Mouse (Mus musculus) forelimb bud, embryonic 11.5 days (tissue): Measurements from ENCODE around the gene Gpr55.

ENCODE experiments used
- DNase-seq: peaks from one replicate; pipeline ENCODE4 v3.0.0-alpha.2; 2012; ENCODE audit warnings: low read depth, low spot score

Gene Gpr55

DNA sequence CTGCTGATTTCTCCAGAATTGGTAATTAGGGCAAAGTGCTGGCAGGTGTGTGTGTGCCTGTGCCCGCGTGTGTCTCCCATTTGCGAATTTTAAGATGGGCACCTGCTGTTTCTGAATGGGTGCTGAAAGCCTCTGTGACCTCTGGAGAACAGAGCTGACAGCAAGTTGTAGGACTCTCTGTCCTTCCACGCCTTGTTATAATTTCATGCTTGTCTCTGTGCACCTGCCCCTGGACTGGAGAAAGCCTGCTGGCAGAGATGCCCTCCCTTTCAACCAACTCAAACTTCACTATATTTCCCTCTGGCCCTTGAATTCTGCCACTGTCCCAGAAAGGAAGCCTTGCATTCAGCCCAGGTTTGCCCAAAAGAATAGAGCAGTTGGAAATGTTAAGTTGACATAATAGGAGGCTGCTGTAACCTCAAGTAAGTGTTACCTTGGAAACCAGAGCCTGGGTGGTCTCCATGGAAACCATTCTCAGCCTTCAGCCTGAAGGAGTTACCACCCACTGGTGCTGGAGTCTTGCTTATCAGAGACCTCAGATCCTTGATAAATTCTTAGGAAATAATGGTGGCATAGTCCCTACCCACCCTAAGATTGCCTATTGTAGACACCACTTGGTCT, 43.9 kb downstream of the Gpr55 start:
- no peak for DNase-seq

DNA sequence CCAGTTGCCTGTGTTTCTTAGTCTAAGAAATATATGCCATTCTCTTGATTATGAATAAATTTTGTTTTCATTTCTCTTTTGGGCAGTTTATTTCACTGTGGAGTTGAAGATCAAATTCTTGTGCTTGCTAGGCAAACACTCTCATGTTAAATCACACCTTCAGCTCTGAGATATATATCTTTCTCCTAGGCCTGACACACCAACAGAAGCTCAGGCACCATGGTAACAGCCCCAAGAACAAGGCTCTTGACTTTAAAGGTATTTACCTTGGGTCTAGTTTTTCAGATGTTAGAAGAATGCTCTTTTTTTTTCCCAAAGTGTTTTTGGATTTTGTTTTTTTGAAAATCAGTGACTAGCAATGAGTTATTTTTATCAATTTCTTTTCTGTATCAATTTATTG, 44.9 kb downstream of the Gpr55 start:
- no peak for DNase-seq

DNA sequence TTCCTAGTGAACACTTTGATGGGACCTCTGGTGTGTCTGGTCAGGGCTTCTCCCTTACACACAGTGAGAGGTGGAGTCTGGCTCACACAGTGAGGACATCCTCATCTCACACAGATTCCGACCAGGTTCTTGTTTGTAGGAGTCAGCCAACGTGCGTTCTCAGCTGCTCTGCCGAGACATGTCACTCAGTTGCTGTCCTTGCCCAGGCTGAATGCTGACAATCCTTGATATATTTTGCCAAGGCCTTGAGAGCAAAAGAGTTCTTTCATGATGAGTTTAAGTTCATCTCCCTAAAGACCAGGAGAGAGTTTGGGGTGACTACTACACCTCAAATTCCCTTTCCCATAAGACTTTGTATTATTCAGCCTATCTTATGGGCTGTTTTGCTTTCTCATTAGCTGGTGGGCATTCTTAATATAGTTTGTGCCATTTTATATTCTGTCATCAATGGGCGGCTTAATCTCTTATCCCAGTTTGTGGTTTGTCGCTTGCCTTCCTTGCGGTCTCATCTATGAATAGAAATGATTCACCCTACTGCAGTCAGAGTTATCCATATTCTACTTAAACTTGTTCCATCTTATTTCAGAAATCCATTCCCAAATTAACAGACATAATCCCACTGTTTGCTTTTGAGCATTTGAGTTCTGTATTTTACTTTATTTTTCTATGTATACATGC, 47.6 kb downstream of the Gpr55 start:
- no peak for DNase-seq

DNA sequence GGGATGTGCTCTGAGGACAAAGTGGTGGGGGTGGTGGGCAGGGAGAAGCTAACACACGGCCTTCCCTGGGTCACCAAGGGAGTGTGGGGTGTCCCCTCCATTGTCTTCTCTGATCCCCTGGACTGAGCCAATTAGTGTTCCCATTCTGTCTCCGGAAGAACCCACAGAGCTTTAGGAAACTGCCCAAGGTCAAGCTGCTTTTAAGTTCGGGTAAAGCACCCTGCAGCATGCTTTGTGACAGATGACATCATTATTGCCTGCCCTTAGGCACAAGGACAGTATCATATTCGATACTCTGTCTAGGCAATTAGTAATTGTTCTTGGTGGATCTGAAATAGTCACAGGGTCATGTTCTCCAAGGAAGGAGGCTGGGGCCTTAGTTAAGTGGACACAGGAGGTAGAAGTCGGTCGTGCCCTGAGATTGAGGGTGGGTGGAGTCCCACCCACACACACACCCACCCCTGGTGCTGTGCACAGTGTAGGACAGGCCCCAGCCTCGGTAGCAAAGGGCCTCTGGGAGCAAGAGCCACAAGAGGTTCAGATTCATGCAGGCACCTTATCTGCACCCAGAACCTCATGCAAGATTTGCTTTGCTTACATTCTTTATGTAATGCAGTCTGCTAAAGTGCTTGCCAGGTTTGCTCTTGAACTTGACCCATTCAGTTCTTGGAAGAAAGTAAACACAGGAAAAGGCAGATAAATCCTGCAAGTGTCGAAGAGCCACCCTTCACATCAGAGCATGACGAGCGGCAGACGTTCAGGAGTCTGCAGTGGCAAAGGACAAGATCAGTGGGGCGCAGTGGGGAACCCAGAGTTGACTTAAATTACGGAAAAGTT, 51.8 kb downstream of the Gpr55 start:
- DNase-seq: no peak

DNA sequence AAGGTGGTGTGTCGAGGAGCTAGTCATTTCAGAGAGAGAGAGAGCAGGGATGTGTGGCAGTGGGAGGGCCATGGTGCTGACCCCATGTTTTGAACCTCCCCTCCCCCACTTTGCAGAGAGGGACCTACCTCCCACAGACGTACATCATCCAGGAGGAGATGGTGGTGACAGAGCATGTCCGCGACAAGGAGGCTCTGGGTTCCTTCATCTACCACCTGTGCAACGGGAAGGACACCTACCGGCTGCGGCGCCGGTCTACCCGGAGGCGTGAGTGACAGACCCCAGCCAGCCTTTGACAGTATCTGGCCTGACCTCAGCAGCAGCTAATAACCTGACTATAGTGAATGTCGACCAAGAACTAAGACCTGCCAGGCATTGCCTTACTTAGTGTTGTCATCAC, 53.9 kb downstream of the Gpr55 start:
- DNase-seq: no peak

DNA sequence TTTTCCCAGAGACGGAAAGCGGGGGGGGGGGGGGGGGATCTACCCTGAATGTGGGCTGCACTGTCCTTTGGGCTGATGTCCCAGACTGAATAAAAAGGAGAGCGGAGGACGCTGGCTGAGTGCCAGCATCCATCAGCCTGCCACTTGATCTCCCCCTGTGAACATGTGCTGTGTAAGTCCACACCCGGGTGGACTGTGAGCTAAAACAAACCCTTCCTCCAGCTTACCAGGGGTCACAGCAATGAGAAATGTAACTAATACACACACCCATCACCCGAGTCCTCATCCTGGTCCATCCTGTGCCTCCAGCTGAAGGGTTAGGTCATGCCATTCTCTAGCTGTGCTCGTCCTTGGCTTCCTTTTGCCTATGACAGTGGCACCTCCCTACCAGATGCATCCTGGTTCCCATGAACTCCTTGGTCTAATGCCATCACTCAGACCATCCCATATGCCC, 58.7 kb downstream of the Gpr55 start:
- no peak for DNase-seq

DNA sequence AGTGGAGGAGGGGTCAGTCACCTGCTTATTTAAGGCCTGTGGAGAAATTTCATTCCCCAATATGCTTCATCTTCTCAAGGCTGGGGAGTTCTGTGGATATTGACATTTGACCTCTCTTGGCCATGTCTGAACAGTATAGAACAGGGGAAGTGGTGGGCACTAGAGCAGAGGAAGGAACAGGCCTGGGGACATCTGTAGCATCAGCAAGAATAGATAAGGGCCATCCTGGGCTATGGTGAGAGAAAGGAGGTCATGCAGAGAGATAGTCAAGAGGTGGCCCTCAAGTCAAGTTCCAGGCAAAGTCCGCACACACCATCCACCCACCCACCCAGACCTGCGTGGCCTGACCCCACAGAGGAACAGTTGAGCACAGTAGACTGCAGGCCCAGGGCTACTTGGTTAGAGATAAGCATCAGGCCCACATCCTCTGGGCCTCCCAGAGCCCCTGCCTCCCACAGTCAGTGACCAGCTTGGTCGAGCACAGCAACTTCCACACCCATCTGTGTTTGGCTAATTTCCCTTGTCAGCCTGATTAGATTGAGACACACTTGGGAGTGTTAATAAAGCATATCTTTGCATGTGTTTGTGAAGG, 59.2 kb downstream of the Gpr55 start:
- no peak for DNase-seq

DNA sequence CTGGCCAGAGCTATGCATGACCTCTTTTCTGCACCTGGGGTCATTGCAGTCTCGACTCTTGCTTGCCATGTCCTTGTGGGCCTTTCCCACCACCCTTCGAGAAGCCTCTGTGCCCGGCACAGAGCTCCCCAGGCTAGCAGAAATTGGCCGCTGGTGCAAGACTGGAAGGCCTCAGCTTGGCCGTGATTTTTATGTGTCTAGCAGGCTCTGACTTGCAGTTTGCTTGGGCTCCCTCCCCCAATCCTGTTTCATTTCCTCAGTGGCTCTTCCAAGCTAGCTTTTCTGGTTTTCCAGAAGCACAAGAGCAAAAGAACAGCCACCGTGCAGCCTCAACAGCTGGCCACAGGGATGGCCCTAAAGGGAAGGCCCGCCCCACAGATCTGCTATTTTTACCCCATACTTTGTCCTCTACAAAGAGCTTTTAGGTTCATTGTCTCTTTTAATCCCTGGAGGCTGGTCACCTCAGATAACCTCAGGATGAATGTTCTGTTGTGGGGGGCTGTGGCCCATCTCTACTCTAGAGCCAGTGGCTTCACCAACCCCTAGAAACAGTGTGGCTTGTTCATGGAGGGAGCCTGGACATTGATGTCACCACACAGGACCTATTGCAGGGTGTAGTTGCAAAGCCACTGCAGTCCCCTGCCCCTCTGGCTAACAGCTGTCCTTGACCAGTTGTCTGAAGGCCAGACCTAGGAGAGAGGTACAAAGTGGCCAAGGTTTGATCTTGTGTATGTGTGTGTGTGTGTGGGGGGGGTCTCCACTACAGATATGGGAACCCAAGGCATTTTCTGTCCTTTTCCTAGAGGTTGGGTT, 60.1 kb downstream of the Gpr55 start:
- DNase-seq: no peak

DNA sequence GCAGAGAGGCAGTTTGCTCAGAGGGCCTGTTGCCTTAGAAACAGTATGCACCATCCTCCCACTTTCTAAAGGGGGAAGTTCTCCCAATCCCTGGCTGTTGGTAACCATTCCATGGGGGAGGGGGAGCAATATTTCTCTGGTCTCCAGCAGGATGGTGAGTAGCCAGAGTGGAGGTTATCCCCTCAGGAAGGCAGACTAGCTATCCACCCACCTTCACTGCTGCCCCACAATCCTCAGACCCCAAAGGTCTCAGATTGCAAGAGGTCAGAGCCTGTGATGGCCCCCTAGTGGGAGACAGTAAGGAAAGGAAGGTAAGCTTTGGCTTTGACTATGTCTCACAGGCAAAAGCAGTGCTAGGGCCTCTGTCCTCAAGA, 61.4 kb downstream of the Gpr55 start:
- DNase-seq: no peak

DNA sequence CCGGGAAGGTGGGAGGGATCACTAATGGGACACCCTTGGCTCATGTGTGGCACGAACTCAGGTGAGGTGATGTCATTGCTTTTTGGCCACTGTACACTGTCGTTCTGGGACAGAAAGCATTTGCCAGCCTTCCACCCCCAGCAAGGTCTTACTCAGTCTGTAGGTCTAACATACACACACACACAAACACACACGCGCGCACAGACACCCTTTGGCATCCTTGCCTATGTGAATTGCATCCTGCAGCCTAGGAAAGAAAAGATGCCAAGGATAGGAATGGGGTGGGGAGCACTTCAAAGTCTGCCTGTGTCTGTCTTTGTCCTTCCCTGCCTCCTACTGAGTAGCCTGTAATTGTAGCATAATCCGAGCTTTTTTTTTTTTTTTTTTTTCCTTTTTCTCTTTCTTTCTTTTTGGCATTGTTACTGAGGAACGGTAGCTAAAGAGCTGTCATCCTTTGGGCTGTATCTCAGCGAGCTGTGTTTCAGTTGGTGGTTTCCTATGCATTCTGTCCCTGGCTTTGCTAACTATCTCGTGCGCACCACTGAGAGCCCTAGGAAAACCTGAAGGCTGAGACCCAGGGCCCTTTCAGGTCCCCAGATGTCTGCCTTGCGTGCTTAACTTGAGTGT, 61.9 kb downstream of the Gpr55 start:
- DNase-seq: no peak

DNA sequence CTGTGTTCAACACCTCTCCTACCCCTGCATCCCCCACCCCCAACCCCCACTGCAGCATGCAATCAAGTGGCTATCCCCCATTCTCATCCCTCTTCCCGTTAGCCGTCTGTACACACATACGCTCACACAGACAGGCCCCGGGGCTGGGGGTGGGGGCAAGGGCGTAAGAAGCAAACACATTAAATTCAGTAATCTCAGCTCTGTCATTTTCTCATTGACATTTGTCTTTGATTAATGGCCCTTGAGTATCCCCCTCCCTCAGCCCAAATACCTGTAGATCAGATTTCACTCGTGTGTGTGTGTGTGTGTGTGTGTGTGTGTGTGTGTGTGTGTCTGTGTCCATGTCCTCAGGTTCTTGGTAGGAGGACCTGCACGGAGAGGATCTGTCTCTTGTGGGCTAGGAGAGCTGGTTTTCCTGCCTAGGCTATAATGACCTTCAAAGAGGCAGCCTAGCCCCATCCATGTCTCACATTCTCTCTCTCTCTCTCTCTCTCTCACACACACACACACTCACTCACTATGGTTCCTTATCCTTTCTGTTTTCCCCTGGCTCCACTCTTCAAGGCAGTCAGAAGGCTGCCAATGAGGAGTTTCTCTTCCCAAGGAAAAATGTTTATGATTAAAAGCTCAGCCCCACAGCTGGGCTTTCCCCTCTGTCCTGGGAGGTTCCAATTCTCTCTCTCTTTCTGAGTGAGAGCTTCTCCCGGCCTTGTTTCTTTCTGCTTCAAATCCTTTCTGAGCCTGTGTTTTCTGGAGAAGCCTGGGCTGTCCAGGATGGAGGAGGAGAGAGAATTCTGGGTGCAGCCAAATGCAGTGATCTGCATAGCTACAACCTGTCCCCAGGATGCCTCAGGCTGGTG, 62.7 kb downstream of the Gpr55 start:
- no peak for DNase-seq

DNA sequence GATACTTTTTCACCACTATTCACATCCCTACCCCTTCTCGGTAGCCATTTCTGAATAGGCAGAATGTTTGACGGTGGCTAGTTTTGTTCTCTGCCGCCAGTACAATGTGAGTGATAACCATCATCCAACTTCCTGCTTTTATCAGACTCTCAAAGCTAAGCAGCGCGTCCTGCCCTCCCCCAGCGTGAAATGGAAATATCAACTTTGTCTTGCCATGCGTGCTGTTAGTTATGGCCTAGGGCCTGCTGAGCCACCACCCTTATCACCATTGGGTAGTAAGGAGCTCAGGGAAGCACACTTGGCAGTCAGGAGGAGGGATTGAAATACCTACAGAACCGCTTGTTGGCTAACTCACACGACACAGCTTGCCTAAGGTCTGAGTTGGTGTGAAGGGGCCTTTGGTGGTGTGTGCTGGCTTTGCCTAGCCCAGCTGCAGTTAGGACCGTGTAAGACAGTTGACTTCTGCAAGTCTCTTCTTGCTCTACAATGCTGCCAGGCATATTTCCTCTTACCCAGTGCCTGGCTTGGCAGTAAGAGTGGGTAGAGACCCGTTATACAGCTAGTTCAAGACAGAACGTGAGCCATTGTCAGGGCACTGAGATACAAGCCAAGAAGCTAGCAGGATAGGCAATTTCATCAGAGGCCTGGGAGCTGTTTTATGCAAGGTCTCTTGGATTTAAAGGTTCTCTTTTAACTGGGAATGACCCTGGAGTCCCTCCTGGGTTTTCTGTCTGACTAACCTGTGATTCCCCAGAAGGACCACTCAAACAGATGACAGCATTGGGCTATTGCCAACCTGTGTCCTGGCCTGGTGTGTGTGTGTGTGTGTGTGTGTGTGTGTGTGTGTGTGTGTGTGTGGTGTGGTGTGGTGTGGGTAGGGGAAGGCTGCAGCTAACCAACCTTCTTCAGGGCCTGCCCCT, 63.8 kb downstream of the Gpr55 start:
- no peak for DNase-seq

DNA sequence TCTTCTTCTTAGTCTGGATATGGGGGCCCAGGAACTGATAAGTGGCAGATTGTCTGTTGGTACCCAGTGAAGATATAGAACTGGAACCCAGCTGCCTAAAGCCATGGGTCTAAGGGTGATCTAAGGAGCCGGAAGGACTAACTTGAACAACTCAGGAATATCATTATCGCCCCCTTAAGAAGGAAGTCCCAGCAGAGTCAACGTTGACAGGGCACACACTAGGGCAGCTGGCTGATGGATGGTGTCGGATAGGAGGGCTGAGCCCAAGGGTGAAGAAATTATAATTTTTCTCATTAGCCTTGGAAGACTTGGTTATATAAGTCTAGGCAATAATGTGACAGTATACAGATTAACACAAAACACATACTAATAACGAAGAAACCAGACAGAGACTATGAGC, 64.7 kb downstream of the Gpr55 start:
- no peak for DNase-seq

DNA sequence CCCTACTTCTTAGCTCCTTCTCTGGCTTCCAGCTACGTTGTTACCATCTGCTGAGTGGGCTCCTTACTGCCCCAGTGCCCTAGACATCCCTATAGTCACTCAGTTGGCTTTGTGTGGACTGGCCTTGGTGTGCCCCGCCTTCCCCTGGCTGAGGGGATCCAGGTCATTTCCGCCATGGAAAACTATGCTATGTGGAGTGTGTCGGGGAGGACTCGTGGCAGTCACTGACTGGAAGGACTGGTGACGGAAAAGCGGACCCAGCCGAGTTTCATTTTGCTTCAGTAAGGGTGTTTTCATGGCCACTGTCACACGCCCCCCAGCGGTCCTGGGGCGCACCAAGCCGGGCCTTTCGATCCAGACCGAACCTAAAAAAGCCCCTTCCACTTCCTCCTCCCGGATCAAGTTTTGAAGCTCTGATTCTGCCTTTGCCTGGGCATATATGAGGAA, 65.4 kb downstream of the Gpr55 start:
- DNase-seq: peak; percentile 74

DNA sequence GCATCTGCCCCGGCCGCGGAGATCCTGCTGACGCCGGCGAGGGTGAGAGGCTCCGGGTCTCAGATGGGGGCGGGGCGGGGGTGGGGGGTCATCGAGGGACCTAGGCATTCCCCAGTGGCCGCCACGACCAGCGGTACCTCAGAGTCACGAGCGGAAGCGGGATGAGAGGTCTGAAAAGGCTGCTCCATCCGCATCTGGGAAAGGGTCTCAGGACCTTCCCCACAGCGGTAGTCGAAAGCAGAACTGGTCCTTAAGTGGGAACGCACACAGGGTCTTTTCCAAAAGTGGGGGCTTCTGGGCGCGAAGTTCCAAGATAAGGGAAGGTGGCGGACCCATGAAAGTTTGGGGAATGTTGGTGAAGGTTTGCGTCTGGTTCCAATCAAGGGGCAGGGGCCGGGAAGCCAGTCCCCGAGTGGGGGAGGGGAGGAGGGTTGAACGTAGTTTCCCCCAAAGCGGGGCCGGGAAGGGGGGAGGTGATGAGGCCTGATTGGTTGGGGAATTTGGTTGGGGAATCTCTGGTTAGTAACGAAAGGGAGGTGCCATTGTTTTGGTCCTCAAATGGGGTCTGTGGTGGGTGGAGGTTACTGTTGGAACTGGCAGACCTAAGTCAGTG, 66.0 kb downstream of the Gpr55 start:
- DNase-seq: peak; percentile 92

DNA sequence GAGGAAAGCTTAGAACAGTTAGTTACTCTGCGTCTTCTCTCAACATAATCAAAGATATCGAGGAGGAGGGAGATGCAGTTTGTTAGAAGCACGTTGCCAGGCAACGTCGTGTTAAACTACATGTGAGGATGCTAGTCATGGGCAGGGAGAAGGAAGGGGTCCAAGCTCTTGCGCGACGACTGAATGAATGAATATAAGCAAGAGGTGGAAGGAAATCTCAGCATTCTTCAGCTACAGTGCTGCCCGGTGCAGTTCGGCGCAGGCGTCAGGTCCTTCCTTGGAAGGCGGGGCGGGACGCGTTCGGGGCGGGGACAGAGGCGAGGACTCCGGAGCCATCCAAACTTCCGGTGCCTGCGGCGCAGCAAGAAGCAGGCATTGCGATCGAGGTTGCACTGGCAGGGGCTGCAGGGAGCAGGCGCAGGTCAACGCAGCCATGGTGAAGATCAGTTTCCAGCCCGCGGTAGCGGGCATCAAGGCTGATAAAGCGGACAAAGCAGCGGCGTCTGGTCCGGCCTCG, 66.5 kb downstream of the Gpr55 start, which contains the start of gene Itm2c:
TSS of gene Itm2c (plus strand) at position 51 of the 517 bp plus-strand sequence.
- DNase-seq: peak; percentile 86
